Mouse (Mus musculus): ENCODE data around the gene Mtfr1l.

The Mtfr1l gene

DNA sequence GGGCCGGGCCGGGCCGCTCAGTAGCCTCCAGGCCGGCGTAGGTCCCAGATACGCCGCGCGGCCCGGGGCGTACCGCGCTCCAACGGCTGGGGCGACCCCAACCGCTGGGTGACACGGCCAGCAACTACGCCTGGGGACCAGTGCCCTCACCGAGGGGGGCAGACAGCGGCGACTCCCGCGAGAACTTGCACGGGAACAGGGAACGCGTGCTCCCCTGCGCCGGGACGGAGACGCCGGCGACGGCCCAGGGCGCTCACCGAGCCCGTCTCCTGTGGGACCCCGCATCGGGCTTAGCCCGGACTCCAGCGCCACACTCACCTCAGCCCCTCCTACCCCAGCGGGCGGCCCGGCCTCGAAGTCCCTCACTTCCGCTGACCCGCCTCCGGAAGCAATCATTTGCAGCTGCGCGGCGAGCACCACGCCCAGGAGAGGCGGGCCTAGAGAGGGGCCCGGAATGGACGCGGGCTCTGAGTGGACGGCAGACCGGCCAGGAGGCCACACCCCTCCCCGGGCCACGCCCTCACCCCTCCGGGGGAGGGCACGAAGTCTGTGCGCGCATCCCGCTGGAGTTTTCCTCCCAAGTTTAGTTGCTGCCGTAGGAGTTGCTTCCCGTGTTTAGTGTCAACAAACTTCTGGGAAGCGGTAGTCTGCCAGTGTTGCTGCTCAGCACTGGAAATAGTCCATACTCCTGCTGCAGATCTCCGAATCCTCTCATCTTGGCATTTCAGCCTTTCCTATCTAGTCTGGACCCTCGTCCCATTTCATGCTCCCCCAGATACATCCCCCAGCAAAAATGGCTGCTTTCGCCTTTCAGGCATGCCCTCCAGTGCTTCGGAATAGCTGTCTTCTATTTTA is at the start of gene Mtfr1l:
Gene Mtfr1l, minus strand, starts transcription at position 456 of the 855 bp plus-strand sequence.
- DNase-seq: peak; percentile 96 to 99

DNA sequence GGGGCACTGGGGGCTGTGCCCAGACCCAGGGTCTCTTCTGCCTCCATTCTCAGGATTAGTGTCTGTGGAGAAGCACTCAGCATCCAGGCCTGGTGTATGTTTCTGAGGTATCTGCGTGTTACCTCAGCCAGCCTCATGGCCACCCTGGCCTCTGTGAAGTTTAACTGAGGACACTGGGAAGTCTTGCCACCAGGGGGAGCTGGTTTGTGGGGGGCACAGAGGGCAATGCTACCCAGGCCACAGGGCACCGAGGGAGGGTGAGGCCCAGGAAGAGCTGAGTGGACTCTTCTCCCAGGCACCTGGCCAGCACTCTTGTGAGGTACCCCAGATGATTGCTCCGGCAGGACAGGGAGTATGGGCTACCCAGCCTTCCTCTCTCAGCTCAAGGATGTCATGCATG is 48.3 kb upstream of the Mtfr1l start:
- no peak for DNase-seq

DNA sequence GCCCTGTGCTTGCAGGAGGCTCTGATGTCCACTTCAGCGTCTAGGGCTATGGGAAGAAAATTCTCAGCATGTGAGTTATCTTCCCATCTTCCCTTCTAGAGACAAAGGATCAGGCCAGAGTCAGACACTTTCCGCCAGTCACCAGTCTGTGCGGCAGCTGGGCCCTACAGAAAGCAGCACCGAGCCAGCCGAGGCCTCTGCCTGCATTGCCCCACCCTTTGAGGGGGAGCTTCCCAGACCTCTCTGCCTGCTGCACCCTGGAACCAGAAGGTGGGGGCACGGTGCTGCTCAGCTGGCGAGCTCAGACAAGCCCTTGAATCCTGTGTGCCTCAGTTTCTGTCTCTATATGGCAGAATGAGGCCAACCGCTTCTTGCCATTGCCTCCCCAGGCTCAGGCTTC is 46.2 kb upstream of the Mtfr1l start:
- no peak for DNase-seq

DNA sequence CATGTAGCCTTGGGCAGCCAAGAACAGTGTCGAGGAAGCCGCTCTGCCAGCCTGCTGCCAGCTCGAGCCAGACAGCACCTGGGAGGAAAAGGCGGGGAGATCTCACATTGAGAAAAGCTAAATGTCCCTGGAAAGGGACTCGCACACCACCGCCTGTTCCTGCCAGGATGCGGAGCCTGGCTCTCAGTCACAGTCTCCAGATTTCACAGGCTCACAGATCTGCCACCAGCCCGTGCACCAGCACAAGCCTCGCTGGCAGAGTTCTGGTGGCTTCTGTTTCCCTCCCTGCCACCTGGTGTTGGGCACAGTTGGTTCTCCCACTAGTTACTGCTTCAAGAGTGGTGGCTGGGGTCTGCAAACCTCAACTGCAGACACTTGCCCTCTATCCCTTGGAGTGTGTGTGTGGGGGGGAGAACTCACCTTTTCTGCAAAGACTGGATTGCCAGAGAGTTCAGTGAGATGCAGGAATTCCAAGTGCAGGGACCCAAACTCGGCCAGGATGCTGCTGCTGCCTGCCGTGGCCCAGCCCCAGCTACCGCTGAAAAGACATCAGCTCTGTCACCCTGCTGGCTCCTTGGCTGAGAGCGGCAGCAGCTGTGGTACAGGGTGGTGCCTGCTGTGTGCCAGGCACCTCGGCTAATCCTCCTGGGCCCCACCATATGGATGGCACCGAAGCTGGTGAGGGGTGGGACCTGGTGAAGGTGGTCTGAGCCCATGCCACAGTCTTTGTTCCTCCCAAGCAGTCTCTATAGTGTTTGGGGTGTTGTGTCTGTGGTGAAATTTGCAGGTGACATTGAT is 45.4 kb upstream of the Mtfr1l start:
- peak; percentile 78 to 84 for DNase-seq

DNA sequence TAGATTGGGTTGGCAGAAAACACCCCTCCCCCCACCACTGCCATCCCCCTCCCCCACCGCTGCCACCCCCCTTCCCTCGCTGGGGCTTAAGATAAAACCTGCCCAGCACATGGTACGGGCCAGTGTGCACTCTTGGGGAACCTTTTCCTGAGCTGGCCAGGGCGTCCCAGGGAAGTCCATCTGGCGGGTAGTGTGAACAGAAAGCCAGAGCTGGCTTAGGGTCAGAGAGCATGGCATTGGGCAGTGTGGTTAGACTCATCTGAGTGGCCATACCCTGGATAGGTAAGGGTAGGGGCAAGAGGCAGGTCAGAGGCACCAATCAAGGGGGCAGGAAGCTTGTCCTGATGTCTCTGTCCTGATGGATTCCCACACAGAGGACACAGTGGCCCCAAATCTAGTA is 44.4 kb upstream of the Mtfr1l start:
- peak; percentile 59 to 64 for DNase-seq

DNA sequence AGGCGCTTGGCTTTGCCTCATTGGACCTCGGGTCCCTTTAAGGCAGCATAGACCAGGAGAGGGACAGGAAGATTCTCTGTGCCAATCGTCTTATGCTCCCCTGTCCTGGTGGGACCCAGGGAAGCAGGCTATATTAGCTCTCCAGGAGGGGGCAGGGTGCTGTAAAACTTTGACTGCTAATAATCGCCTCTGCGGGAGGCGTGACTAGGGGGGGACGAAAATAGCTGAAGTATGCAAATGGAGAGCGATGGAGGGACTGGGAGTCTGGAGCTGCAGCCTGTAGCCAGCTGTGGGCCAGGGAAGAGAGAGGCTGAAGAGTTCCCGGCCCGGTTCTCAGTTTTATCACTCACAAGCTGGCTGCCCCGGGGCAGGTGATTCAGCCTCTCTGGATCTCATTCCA is 44.0 kb upstream of the Mtfr1l start:
- no peak for DNase-seq

DNA sequence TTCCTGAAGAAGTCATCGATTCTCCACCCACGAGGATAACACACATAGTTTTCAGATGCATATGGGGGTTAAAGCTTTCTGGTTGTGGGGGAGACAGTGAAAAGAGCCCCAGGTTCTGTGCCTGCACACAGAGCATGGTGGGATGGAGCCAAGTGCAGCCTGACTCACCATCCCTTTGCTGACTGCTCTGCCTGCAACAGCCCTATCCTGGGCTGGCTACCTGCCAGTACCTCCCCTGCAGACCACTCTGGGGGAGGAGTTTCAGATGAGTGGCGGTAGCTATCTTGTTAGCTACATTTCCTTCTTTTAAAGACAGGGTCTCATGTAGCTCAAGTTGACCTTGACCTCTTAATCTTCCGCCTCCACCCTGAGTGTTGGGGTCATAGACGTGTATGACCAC is 43.2 kb upstream of the Mtfr1l start:
- DNase-seq: no peak

DNA sequence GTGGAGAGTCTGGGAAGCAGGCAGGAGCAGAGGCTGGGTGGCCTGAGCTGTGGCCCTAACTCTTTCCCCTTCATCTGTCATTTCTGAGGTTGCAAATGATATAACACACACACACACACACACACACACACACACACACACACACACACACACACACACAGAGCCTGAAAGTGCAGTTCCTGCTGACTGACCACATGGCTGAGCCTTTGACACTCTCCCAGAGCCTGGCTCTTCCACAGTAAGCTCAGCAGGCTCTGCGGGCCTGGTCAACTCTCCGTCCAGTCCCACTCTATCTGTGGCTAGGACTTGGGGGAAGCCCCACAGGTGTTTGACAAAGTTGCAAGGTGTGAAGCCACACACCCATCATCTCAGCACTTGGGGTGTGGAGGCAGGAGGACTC is 42.1 kb upstream of the Mtfr1l start:
- no peak for DNase-seq

DNA sequence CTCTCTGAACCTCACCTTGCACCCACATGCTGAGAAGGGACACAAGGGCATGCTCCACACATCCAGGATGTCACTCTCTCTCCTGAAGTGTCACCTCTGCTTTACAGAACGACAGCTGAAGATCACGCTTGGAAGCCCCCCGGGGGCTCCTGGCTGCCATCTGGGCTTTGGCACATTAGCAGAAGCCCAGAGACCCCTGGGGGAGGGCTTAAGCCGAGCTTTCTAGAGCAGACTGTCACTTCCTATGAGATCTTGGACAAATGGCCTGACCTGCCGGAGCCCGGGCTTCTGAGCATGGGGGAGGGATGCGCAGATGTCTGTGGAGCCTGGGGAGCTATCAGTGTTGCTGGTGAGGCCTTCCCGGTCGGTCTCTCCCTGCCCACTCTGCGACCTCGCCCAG is 40.3 kb upstream of the Mtfr1l start:
- no peak for DNase-seq

DNA sequence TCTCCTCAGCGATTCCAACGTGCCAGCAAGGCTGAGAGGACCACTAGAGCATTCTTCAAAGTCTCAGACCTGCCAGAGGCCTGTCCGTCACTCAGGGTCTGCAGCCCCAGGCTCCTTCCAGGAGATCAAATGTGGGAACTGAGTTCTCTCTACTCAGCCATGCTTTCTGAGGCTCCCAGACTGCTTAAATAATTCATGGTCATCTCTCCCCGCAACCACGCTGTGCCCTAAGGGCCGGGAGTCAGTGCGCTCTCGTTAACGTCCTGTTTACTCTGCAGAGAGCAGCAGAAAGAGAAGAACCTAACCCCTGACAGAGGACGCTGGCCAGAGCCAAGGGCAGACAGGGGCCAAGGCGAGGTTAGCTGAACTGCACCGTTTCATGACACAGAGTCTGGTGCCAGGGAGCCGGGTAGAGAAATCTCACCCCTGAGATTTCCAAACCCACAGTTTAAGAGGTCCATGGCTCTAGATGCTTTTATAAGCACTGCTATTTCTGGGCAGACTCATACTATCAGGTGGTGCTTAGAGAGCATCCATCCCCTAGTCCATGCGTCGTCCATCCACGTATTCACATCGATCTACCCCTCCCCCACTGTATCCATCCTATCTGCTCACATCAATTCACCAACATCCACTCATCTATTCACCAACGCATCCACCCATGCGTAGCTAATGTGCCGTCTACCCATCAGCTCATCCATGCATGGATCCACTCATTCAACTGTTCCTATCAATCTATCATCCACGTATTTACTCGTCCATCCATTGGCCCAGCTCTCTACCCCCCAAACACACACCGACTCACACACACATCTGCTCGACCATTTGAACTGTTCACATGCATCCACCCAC is 37.5 kb upstream of the Mtfr1l start:
- DNase-seq: no peak

DNA sequence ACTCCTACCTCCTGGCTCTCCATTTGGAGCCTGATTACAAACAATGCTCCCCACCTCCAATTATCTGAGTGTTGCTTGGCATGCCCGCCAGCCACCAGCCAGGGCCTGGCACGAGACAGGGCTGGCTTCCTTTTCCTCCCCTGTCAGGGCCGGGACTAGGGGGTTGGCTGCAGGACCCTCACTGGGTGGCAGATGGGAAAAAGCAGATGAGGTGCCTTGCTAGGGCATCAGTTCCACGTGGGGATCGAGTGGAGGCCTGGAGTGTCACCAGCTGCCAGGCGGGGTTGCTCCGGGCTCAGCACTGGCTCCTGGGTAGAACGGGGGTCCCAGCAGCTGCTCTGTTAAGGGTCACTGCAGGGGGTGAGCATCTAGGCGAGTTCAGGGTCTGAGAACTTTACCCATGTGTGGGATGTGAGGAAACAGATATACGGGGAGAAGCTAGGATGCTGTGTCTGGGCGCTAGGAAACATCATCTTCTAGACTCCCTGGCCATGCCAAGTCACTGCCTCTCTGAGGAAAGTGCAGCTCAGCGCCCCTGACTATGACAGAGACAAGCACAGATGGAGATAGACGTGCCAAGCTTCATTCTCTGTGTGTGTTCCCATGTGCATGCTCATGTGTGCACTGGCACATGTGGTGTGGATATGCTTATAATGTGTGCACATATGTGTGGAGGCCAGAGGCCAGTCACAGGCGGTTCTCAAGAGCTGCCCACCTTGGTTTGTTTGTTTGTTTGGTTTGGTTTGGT is 35.7 kb upstream of the Mtfr1l start:
- no peak for DNase-seq

DNA sequence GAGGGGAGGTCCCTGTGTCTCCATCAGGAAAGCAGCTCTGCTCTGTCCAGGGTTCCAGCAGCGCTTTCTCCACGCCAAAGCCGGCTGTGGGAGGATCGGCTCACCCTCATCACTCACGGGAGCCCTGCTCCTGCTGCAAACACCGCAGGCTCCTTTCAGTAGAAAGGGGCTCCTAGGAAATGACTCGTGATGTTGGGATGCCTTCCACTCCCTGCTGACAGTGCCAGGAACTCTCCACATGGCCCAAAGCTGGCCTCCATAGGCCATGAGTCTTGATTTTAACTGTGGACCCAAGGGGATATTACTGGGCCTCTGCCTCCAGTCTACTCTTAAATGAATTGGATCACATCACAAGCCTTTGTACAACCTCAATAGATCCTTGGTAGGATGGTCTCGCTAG is 34.6 kb upstream of the Mtfr1l start:
- no peak for DNase-seq

DNA sequence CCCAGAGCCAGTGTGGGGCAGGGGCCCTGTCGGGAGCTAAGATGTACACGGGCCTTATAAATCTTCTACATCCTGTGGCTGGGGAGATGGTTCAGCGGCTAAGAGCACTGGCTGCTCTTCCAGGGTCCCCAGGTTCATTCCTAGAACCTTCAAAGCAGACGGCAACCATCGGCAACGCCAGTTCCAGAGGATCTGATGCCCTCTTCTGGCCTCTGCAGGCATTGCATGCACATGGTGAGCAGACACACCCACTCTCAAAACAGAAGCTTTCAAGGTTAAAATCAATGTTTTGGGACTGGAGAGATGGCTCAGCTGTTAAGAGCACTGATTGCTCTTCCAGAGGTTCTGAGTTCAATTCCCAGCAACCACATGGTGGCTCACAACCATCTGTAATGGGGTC is 34.0 kb upstream of the Mtfr1l start:
- DNase-seq: no peak

DNA sequence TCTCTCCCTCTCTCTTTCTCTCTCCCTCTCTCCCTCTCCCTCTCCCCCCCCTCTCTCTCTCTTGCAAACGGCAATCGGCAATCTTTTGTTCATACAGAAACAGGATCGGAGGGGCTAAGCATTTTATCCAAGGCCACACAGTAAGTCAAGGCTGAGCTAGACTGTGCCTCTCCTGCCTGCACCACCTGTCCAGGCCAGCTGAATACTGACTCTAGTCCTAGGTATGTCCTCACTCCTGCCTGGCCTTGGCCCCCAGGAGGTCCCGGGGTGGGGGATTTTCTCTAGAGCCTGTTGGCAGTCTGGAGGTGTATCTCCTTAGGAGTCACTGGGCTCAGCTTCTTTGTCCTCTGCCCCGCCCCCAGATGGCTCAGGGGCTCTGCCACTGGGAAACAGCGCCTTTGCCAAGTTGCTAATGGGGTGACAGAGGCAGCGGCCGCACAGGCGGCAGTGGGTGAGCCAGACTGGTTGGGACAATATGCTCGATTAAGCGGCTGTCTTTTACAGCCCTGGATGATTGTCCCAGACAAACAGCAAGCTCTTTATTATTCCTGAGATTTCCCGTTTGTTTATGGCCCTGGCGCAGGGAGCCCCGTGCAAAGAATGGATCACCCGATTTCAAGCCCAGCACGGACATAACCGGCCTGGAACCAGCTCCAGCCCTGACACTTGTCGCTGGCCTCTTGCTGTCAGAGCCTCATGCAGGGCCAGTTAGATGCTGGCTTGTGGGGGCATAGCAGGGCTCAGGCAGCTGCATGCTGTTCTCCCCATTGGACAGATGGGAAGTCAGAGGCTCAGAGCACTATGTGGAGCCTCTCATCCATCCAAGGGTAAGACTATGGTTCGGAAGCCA is 32.4 kb upstream of the Mtfr1l start:
- DNase-seq: peak; percentile 55 to 60

DNA sequence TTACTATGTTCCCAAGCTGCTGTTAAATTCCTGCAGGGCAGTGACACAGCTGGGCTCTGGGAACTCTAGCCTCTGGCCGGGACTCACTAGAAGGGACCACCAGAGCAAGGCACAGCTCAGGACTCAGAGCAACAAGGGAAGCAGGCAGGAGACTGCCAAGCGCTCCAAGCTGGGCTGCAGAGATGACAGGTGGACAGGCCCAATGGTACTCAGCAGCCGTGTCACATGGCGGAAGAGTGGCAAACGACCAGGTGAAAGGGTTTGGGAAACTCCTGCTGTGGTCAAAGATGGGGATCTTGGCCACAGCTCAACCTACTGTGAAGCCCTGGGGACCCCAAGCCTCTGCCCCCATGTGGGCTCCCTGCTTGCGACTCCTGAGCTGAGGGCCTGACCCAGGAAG is 28.9 kb upstream of the Mtfr1l start:
- no peak for DNase-seq

DNA sequence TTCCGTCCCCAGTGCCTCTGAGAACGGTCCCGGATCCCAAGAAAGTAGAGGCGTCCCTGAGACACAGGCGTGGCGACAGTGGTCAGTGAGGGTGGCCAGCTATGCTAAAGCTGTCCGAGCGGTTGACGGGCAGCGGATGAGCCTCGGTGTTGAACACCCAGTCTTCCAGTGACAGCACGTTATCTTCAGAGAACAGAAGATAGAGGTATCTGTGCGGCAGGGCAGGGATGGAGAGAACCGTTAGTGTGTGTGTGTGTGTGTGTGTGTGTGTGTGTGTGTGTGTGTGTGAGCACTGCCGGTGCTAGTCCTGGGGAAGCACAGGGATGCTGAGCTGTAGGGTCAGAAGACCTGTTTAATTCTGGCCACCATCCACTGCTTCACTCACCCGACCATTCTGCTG is 28.4 kb upstream of the Mtfr1l start:
- DNase-seq: no peak

DNA sequence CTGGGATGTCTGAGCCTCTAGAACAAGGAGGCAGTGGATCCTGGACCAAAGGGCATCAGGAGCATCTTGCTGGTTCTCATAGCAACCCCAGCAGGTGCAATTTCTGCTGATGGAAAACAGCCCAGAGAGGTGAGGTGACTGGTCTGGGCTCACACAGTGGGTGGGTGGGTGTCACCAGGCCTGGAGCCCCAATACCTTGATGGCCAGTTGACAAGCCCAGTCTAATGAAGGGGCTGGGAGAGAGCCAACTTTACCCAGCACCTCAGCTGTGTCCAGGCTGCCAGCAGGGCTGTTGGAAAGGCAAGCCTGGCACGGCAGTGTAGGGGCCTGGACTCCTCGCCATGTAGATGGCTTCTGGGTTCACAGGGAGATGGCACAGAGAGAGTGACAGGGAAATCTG is 26.8 kb upstream of the Mtfr1l start:
- DNase-seq: peak; percentile 54 to 57

DNA sequence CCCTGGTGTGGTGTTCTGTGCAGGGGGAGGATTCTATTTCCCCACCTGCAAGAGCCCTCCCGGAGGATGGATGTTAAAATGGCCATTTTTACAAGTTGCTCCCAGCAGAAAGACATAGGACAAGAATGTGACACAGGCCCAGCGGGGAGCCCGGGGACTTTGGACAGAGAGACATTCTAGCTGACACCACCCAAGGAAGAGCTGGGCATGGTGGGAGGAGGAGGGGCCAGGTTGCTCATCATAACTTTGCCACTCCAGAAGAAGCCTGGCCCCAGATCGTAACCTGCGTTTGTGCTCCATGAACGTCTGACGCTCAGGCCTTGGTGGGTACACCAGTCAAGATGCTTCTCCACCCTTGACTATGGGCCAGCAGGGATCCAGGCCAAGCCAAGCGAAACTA is 25.5 kb upstream of the Mtfr1l start:
- no peak for DNase-seq

DNA sequence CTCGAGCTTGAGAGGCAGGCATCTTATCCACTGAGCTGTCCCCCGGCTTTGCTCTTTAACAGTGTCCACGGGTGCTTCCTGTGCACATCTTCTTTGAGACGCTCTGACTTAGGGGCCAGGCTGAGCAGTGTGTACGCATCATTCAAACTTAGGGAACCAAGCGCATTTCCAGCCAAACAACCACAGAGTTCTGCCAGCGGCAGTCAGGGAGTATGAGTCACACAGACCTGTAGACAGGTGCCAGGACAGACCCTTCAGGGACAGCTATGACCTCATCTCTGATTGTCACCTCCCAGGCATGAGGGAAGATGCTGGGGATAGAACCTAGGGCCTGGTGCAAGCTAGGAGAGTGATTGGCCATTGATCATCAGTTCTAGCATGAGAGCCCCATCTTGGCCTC is 24.0 kb upstream of the Mtfr1l start:
- no peak for DNase-seq

DNA sequence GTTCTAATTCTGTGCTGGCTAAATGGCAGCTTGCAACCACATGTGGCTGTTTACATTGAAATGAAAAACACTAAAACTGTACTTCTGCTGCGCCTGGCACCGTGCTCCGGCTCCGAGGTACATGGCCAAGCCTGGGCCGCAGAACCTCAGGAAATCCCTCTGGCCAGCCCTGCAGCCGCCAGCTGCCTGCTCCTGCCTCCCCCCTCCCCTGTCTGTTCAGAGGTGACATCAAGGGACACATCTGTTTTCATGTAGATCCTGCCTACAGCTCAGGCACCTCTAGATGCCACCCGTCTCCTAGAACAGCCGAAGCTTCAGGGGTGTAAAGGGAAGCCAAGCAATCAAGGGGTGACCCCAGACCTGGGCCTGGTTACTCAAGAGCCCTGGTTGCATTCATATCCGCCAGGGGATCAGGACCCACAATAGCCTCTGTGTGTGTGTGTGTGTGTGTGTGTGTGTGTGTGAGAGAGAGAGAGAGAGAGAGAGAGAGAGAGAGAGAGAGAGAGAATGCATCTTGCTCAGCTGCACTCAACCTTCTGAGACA is 23.5 kb upstream of the Mtfr1l start:
- DNase-seq: no peak

DNA sequence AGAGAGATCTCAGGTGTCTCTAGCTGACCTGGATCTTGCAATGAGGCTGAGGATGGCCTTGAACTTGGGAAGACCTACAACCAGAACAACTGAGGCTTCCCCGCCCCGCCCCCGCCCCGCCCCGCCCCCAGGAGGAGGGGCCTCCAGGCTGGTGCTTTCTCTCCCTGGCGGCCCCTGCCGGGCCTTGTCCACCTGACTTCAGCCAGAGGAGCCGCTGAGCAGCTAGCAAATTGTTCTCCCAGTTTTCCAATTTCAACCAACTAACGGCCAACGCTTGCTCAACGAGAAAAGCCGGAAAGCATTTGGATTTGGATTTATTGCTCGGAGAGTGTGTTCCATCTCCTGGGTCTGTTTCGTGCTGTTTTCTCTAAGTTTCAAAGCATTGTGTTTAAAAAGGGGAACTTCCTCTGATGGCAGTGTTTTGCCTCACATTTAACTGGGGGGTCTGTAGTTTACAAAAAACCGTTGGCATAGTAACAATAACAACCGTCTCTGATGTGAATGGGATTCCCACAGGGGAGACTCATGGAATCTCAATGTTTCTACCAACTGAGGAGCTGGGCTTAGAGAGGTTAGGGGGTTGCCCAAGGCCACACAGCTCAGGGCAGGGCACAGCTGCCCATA is 22.6 kb upstream of the Mtfr1l start:
- no peak for DNase-seq
